Mouse (Mus musculus): ENCODE measurements around the gene Fkbp15. TPM values are rescaled to one million over a fixed set of nuclear protein-coding genes. Genes with fewer than 3 reads are reported as not detected.
A peak's percentile ranks its signal among the peaks of the same experiment; 100 is the strongest.

Fkbp15 gene
- polyA plus RNA-seq, 1 experiment from 2014 or later, result 19.2 TPM

GRCm38 (mm10) chr4:62285576-62285975 is 74.8 kb downstream of the Fkbp15 start:
- ATAC-seq (replicated peaks; ENCODE audit: low FRiP score, low read depth), result no peak
- Histone ChIP-seq H3K9ac (ENCODE audit: low read depth, low read length) (no peak overlapping the region), H3K4me1 (replicated peaks; ENCODE audit: insufficient read depth, low read length) (peaks cover 6% of the 10 kb centered on the region; the same call in 1 of the 2 replicates), H3K27ac (no peak overlapping the region), H3K36me3 (ENCODE audit: insufficient read depth, low read length) (0 out of 2 replicates have a peak, but pooled peaks cover under 1% of the 10 kb centered on the region), H3K27me3 (ENCODE audit: insufficient read depth, low read length) (no peaks in the 10 kb centered on the region), H3K4me2 (ENCODE audit: low read length) (peak overlapping the region; percentile 80; the same call in 1 of the 2 replicates), H3K9me3 (replicated peaks; ENCODE audit: low read length) (no peaks in the 10 kb centered on the region), H3K4me3 (replicated peaks; ENCODE audit: low read depth, low read length) (no peak overlapping the region)
- 72% methylated on average over 8 of the region's 8 CpGs for WGBS
- DNase-seq (ENCODE audit: low spot score), result no peak
- TF ChIP-seq CTCF (IDR thresholded peaks at IDR 0.05; ENCODE audit: low read depth), result no peak

- H3K27ac ChIP-seq, result no peak overlapping the region
- H3K4me2 ChIP-seq (ENCODE audit: low read length), result no peak overlapping the region
- no peak overlapping the region for H3K4me3 ChIP-seq (replicated peaks; ENCODE audit: low read depth, low read length)
- no peak for ATAC-seq (replicated peaks; ENCODE audit: low FRiP score, low read depth)
- WGBS, result 82% methylated on average over 7 of the region's 7 CpGs
- peaks cover 2% of the 10 kb centered on the region; the same call in 1 of the 2 replicates for H3K4me1 ChIP-seq (replicated peaks; ENCODE audit: insufficient read depth, low read length)
- TF ChIP-seq CTCF (IDR thresholded peaks at IDR 0.05; ENCODE audit: low read depth), result no peak
- H3K36me3 ChIP-seq (ENCODE audit: insufficient read depth, low read length), result no peaks in the 10 kb centered on the region
- DNase-seq (ENCODE audit: low spot score), result no peak
- H3K9me3 ChIP-seq (replicated peaks; ENCODE audit: low read length), result no peaks in the 10 kb centered on the region
- no peaks in the 10 kb centered on the region for H3K27me3 ChIP-seq (ENCODE audit: insufficient read depth, low read length)
- H3K9ac ChIP-seq (ENCODE audit: low read depth, low read length), result no peak overlapping the region
These were observed 77.4 kb downstream of the Fkbp15 start for GRCm38 (mm10) chr4:62282969-62283368.

GRCm38 (mm10) chr4:62281319-62281718 is 79.0 kb downstream of the Fkbp15 start:
- H3K9me3 ChIP-seq (replicated peaks; ENCODE audit: low read length), result no peaks in the 10 kb centered on the region
- WGBS, result 73% methylated on average over 5 of the region's 5 CpGs
- H3K4me3 ChIP-seq (replicated peaks; ENCODE audit: low read depth, low read length), result no peak overlapping the region
- no peak overlapping the region for H3K27ac ChIP-seq
- ATAC-seq (replicated peaks; ENCODE audit: low FRiP score, low read depth), result no peak
- H3K36me3 ChIP-seq (ENCODE audit: insufficient read depth, low read length), result no peaks in the 10 kb centered on the region
- DNase-seq (ENCODE audit: low spot score), result no peak
- H3K4me2 ChIP-seq (ENCODE audit: low read length), result no peak overlapping the region
- no peaks in the 10 kb centered on the region for H3K4me1 ChIP-seq (replicated peaks; ENCODE audit: insufficient read depth, low read length)
- no peak for TF ChIP-seq CTCF (IDR thresholded peaks at IDR 0.05; ENCODE audit: low read depth)
- H3K27me3 ChIP-seq (ENCODE audit: insufficient read depth, low read length), result no peaks in the 10 kb centered on the region
- no peak overlapping the region for H3K9ac ChIP-seq (ENCODE audit: low read depth, low read length)

DNA sequence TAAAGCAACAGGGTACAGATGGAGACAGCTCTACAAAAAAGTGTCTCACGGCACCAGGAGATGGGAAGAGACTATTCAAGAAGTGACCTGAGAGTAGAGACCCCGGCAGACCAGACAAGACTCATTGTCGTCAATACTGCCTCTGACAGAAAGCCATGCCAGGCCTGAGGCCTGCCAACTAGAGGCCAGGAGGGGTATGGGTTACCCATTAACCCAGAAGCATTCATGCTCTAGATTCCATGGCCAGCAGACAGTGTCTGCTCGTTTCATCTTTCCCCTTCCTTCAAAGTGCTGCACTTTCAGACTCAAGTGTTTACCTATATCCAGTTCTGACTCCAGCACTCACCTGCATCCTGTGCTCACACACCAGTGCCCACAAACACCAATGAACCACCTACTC is 82.3 kb downstream of the Fkbp15 start:
- 67% methylated on average over 4 of the region's 4 CpGs for WGBS
- Histone ChIP-seq H3K27ac (peak overlapping the region; percentile 50; the same call in 1 of the 2 replicates), H3K4me1 (replicated peaks; ENCODE audit: insufficient read depth, low read length) (no peaks in the 10 kb centered on the region; the same call in 1 of the 2 replicates), H3K9ac (ENCODE audit: low read depth, low read length) (no peak overlapping the region), H3K27me3 (ENCODE audit: insufficient read depth, low read length) (no peaks in the 10 kb centered on the region), H3K36me3 (ENCODE audit: insufficient read depth, low read length) (no peaks in the 10 kb centered on the region), H3K4me2 (ENCODE audit: low read length) (no peak overlapping the region), H3K4me3 (replicated peaks; ENCODE audit: low read depth, low read length) (no peak overlapping the region), H3K9me3 (replicated peaks; ENCODE audit: low read length) (no peaks in the 10 kb centered on the region)
- TF ChIP-seq CTCF (IDR thresholded peaks at IDR 0.05; ENCODE audit: low read depth), result peak; percentile 36; the same call in 1 of the 2 replicates
- ATAC-seq (replicated peaks; ENCODE audit: low FRiP score, low read depth), result peak; percentile 79
- peak; percentile 51 for DNase-seq (ENCODE audit: low spot score)

- WGBS, result 78% methylated on average over 3 of the region's 3 CpGs
- Histone ChIP-seq H3K4me1 (replicated peaks; ENCODE audit: insufficient read depth, low read length) (no peaks in the 10 kb centered on the region; the same call in 1 of the 2 replicates), H3K36me3 (ENCODE audit: insufficient read depth, low read length) (no peaks in the 10 kb centered on the region), H3K27ac (no peak overlapping the region), H3K9ac (ENCODE audit: low read depth, low read length) (no peak overlapping the region), H3K4me3 (replicated peaks; ENCODE audit: low read depth, low read length) (no peak overlapping the region), H3K27me3 (ENCODE audit: insufficient read depth, low read length) (no peaks in the 10 kb centered on the region), H3K4me2 (ENCODE audit: low read length) (no peak overlapping the region), H3K9me3 (replicated peaks; ENCODE audit: low read length) (no peaks in the 10 kb centered on the region)
- no peak for ATAC-seq (replicated peaks; ENCODE audit: low FRiP score, low read depth)
- peak; percentile 23; the same call in 1 of the 2 replicates for TF ChIP-seq CTCF (IDR thresholded peaks at IDR 0.05; ENCODE audit: low read depth)
- no peak for DNase-seq (ENCODE audit: low spot score)
These were observed 83.1 kb downstream of the Fkbp15 start for GRCm38 (mm10) chr4:62277222-62277621.

- no peak overlapping the region for H3K4me2 ChIP-seq (ENCODE audit: low read length)
- ATAC-seq (replicated peaks; ENCODE audit: low FRiP score, low read depth) (no peak), DNase-seq (ENCODE audit: low spot score) (no peak)
- 84% methylated on average over 10 of the region's 10 CpGs for WGBS
- H3K36me3 ChIP-seq (ENCODE audit: insufficient read depth, low read length), result no peaks in the 10 kb centered on the region
- TF ChIP-seq CTCF (IDR thresholded peaks at IDR 0.05; ENCODE audit: low read depth), result no peak
- H3K9me3 ChIP-seq (replicated peaks; ENCODE audit: low read length), result no peaks in the 10 kb centered on the region
- no peak overlapping the region for H3K9ac ChIP-seq (ENCODE audit: low read depth, low read length)
- no peaks in the 10 kb centered on the region; the same call in 1 of the 2 replicates for H3K4me1 ChIP-seq (replicated peaks; ENCODE audit: insufficient read depth, low read length)
- no peaks in the 10 kb centered on the region for H3K27me3 ChIP-seq (ENCODE audit: insufficient read depth, low read length)
- H3K4me3 ChIP-seq (replicated peaks; ENCODE audit: low read depth, low read length), result no peak overlapping the region
- no peak overlapping the region for H3K27ac ChIP-seq
These were observed 83.7 kb downstream of the Fkbp15 start for GRCm38 (mm10) chr4:62276642-62277041.

Measured in kidney, postnatal 0 days (tissue).